ENCODE assay signal across 17 mouse cellular contexts in the genomic region with DNA sequence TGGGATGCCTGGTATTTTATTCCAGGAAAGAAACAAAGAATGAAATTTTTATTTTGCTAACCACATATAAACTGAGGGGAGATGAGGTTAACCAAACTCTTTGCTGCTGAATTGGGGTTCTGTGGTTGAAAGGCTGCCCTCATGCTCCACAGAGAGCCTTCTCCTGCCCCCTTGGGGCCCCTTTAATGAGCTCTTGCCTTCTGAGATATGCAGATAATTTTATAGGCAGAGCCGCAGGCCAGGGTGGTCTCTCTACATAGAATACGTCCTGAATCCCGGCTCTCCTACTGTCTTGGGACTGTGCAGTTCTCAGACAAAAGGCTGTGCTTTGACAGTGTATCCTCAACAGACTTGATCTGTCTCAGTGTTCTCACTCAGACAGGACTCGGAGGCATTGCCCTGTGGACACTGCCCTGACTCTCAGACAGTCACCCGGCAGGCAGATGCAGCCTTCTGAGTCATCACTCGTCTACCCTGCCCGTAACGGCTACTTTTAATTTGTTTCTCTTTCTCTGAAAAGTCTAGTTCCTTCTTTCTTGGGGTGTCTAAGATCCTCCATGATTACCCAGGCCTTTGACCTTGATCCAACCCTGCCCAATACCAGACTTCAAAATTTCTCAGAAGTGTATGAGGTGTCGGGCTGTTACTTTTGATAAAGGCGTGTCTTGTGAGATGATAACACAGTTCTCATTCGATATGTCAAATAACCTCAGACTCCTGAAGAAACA. TPM values are rescaled to one million over a fixed set of nuclear protein-coding genes. Genes with fewer than 3 reads are reported as not detected.
A peak's percentile ranks its signal among the peaks of the same experiment; 100 is the strongest.
DNase-seq lines count a peak whose midpoint lies in the region; ATAC-seq and TF ChIP-seq lines count a peak whose summit lies in the region.
"Had no signal": no experiment of that assay in that cellular context is flagged by ENCODE, and none has a peak within 500 bp of the region (broad histone marks: within the 10 kb centered on the region; RNA-seq: fewer than 3 reads in every experiment).

No protein-coding gene starts in this region.

- no peaks in the 10 kb centered on the region for H3K4me1 ChIP-seq in stomach, embryonic 14.5 days (ENCODE audit: control insufficient read depth, insufficient read depth, low read length)
- no peaks in the 10 kb centered on the region for H3K4me1 ChIP-seq in stomach, postnatal 0 days (replicated peaks; ENCODE audit: control insufficient read depth, insufficient read depth)
- H3K4me1 ChIP-seq in liver, postnatal 0 days (ENCODE audit: insufficient read depth) = peaks cover 5% of the 10 kb centered on the region; the same call in 1 of the 2 replicates
- H3K4me1 ChIP-seq in midbrain, postnatal 0 days (ENCODE audit: insufficient read depth, low read length) = no peaks in the 10 kb centered on the region
- H3K4me1 ChIP-seq: limb, embryonic 10.5 days had no signal

- H3K4me3 ChIP-seq in stomach, embryonic 14.5 days (ENCODE audit: low read depth, low read length) = no peak overlapping the region
- no peak overlapping the region for H3K4me3 ChIP-seq in stomach, postnatal 0 days (ENCODE audit: low read depth, low read length)
- H3K4me3 ChIP-seq in liver, postnatal 0 days (ENCODE audit: low read depth, low read length) = no peak overlapping the region
- no peak overlapping the region for H3K4me3 ChIP-seq in midbrain, postnatal 0 days (ENCODE audit: low read depth, low read length)
- H3K4me3 ChIP-seq: forebrain, embryonic 12.5 days; limb, embryonic 10.5 days; midbrain, embryonic 12.5 days had no signal

- WGBS in stomach, embryonic 14.5 days = 72% methylated on average over 11 of the region's 11 CpGs
- WGBS in stomach, postnatal 0 days = 71% methylated on average over 11 of the region's 11 CpGs
- 51% methylated on average over 11 of the region's 11 CpGs for WGBS in liver, postnatal 0 days (ENCODE audit: insufficient replicate concordance)
- WGBS in midbrain, postnatal 0 days = 70% methylated on average over 11 of the region's 11 CpGs

- TF ChIP-seq EP300 in stomach, postnatal 0 days (optimal IDR thresholded peaks at IDR 0.05) = no peak
- TF ChIP-seq EP300 in liver, postnatal 0 days (IDR thresholded peaks at IDR 0.05; ENCODE audit: low read depth) = peak; percentile 40; the same call in 1 of the 2 replicates

- DNase-seq in stomach, postnatal 0 days (ENCODE audit: low spot score) = no peak
- DNase-seq in liver, postnatal 0 days = no peak
- no peak for DNase-seq in midbrain, postnatal 0 days (ENCODE audit: low spot score)
- no peak for DNase-seq in cerebellum, postnatal 25 days
- DNase-seq: cerebellum, adult 9-11 months; kidney, adult 2 months; kidney, postnatal 4 days; layer of hippocampus, postnatal 36 days had no signal

- no peaks in the 10 kb centered on the region for H3K27me3 ChIP-seq in stomach, embryonic 14.5 days (ENCODE audit: control insufficient read depth, insufficient read depth, low read length)
- H3K27me3 ChIP-seq in stomach, postnatal 0 days (ENCODE audit: control insufficient read depth, insufficient read depth, low read length) = no peaks in the 10 kb centered on the region
- H3K27me3 ChIP-seq in liver, postnatal 0 days (ENCODE audit: insufficient read depth, low read length) = no peaks in the 10 kb centered on the region
- no peaks in the 10 kb centered on the region for H3K27me3 ChIP-seq in midbrain, postnatal 0 days (ENCODE audit: insufficient read depth, low read length)
- H3K27me3 ChIP-seq: CH12.LX; forebrain, embryonic 12.5 days; midbrain, embryonic 12.5 days had no signal

- H3K9me3 ChIP-seq in stomach, embryonic 14.5 days (ENCODE audit: control insufficient read depth, low read depth, low read length) = no peaks in the 10 kb centered on the region
- H3K9me3 ChIP-seq in stomach, postnatal 0 days (ENCODE audit: control insufficient read depth, low read length) = no peaks in the 10 kb centered on the region
- H3K9me3 ChIP-seq in liver, postnatal 0 days (ENCODE audit: low read length) = peaks cover 5% of the 10 kb centered on the region
- no peaks in the 10 kb centered on the region for H3K9me3 ChIP-seq in midbrain, postnatal 0 days (ENCODE audit: low read length)
- H3K9me3 ChIP-seq: limb, embryonic 10.5 days had no signal

- H3K36me3 ChIP-seq in stomach, embryonic 14.5 days (ENCODE audit: control insufficient read depth, insufficient read depth, low read length) = no peaks in the 10 kb centered on the region
- H3K36me3 ChIP-seq in stomach, postnatal 0 days (ENCODE audit: control insufficient read depth, insufficient read depth, low read length) = no peaks in the 10 kb centered on the region
- no peaks in the 10 kb centered on the region for H3K36me3 ChIP-seq in liver, postnatal 0 days (replicated peaks; ENCODE audit: insufficient read depth, low read length)
- no peaks in the 10 kb centered on the region for H3K36me3 ChIP-seq in midbrain, postnatal 0 days (ENCODE audit: insufficient read depth, low read length)
- H3K36me3 ChIP-seq: forebrain, embryonic 12.5 days; limb, embryonic 10.5 days; midbrain, embryonic 12.5 days had no signal

- no peak overlapping the region for H3K9ac ChIP-seq in stomach, embryonic 14.5 days (replicated peaks; ENCODE audit: low read depth, low read length)
- no peak overlapping the region for H3K9ac ChIP-seq in stomach, postnatal 0 days (ENCODE audit: low read length)
- no peak overlapping the region for H3K9ac ChIP-seq in liver, postnatal 0 days (replicated peaks)
- no peak overlapping the region for H3K9ac ChIP-seq in midbrain, postnatal 0 days (replicated peaks; ENCODE audit: low read length, poor library complexity, severe bottlenecking)
- H3K9ac ChIP-seq: forebrain, embryonic 12.5 days; hindbrain, embryonic 14.5 days; midbrain, embryonic 12.5 days had no signal

- 0 out of 2 replicates have a peak, but pooled peaks have one; percentile 28 for ATAC-seq in stomach, embryonic 14.5 days (ENCODE audit: insufficient number of reproducible peaks, insufficient read depth, low FRiP score, low read depth)
- no peak for ATAC-seq in stomach, postnatal 0 days (ENCODE audit: low FRiP score, low TSS enrichment)
- peak; percentile 64 for ATAC-seq in erythroblast, adult 5-6 weeks (replicated peaks; ENCODE audit: low FRiP score, poor library complexity, severe bottlenecking)
- ATAC-seq in liver, postnatal 0 days = peak; percentile 84
- ATAC-seq in midbrain, postnatal 0 days (ENCODE audit: low FRiP score) = no peak
- no peak for ATAC-seq in inflammation-experienced regulatory T-cells, adult 6 months
- ATAC-seq: lung, postnatal 0 days had no signal

- H3K4me2 ChIP-seq in stomach, embryonic 14.5 days (replicated peaks; ENCODE audit: low read depth, low read length) = no peak overlapping the region
- H3K4me2 ChIP-seq in stomach, postnatal 0 days (replicated peaks; ENCODE audit: low read depth) = no peak overlapping the region
- H3K4me2 ChIP-seq in liver, postnatal 0 days (ENCODE audit: low read depth, low read length) = peak overlapping the region; percentile 57
- no peak overlapping the region for H3K4me2 ChIP-seq in midbrain, postnatal 0 days (ENCODE audit: low read depth, low read length, poor library complexity, severe bottlenecking)
- H3K4me2 ChIP-seq: forebrain, embryonic 12.5 days; hindbrain, embryonic 14.5 days; midbrain, embryonic 12.5 days had no signal

- no peak overlapping the region for H3K27ac ChIP-seq in stomach, embryonic 14.5 days (ENCODE audit: low read length)
- no peak overlapping the region for H3K27ac ChIP-seq in stomach, postnatal 0 days (replicated peaks)
- peak overlapping the region; percentile 42 for H3K27ac ChIP-seq in liver, postnatal 0 days (ENCODE audit: low read depth)
- no peak overlapping the region for H3K27ac ChIP-seq in midbrain, postnatal 0 days (ENCODE audit: low read depth, low read length)
- H3K27ac ChIP-seq: forebrain, embryonic 12.5 days; hindbrain, embryonic 14.5 days; limb, embryonic 10.5 days; midbrain, embryonic 12.5 days had no signal

- TF ChIP-seq CTCF in stomach, postnatal 0 days (IDR thresholded peaks at IDR 0.05; ENCODE audit: low read depth) = no peak
- TF ChIP-seq CTCF in liver, postnatal 0 days (IDR thresholded peaks at IDR 0.05; ENCODE audit: low read depth) = no peak
- no peak for TF ChIP-seq CTCF in midbrain, postnatal 0 days (IDR thresholded peaks at IDR 0.05)

RNA-seq across cellular contexts. Expression of a gene that starts 37.3 kb away (rescaled TPM):
- 2.8 and 4.1 TPM in 2 replicates for polyA plus RNA-seq in stomach, embryonic 14.5 days (2014; fragmentation: Nextera tagmentation; extraction: Ambion mirVana)
- 20.9 and 24.7 TPM in 2 replicates for polyA plus RNA-seq in stomach, postnatal 0 days (2015; fragmentation: Nextera tagmentation; extraction: Ambion mirVana)
- 16.9 and 17.3 TPM in 2 replicates for total RNA-seq in erythroblast, adult 5-6 weeks (2015; ENCODE audit: low replicate concordance)
- total RNA-seq in erythroblast, adult 5-6 weeks (2017; ENCODE audit: low replicate concordance) = 9.0 and 18.1 TPM in 2 replicates
- 2.9 and 3.5 TPM in 2 replicates for polyA plus RNA-seq in liver, postnatal 0 days (2015; fragmentation: Nextera tagmentation; extraction: Ambion mirVana)
- total RNA-seq in midbrain, postnatal 0 days (2014; rRNA removed) = 0.42 TPM in 1 of 2 replicates, not detected in the other
- polyA plus RNA-seq in midbrain, postnatal 0 days (2015; fragmentation: Nextera tagmentation; extraction: Ambion mirVana) = 0.86 and 2.0 TPM in 2 replicates
- polyA plus RNA-seq in inflammation-experienced regulatory T-cells, adult 6 months (2017; shearing (Covaris generic)) = 100 to 1,000 TPM; 108 to 140 (median 136) TPM

Comparison
In these comparisons a context has a peak if more than half of its experiments do, and no peak if none do; other contexts are left out.
1. ATAC-seq: peak in stomach, embryonic 14.5 days (single experiment), erythroblast, adult 5-6 weeks (single experiment) and liver, postnatal 0 days (single experiment); none in stomach, postnatal 0 days (single experiment), midbrain, postnatal 0 days (single experiment) and inflammation-experienced regulatory T-cells, adult 6 months (single experiment).